Mouse (Mus musculus): Measurements from ENCODE around the gene Gm20388. TPM values are rescaled to one million over a fixed set of nuclear protein-coding genes. Genes with fewer than 3 reads are reported as not detected.

Gm20388 gene
- total RNA-seq, 2 experiments from 2014 or later: 6.8 to 7.8 TPM

- DNase-seq: no peak
- intact Hi-C loops (cut with DNase I): no loop called here
Measured at GRCm38 (mm10) chr8:122574264-122574663, 2663.6 kb downstream of the Gm20388 start.

GRCm38 (mm10) chr8:122574667-122575251, 2664.1 kb downstream of the Gm20388 start:
- intact Hi-C loops (cut with DNase I): no loop called here
- DNase-seq: no peak

GRCm38 (mm10) chr8:122575286-122575685, 2664.6 kb downstream of the Gm20388 start:
- no peak for DNase-seq
- intact Hi-C loops (cut with DNase I): no loop called here

GRCm38 (mm10) chr8:122575735-122576647, 2665.3 kb downstream of the Gm20388 start:
- DNase-seq: no peak
- intact Hi-C loops (cut with DNase I): no loop called here

GRCm38 (mm10) chr8:122576648-122577022, 2666.0 kb downstream of the Gm20388 start, which contains the start of gene Aprt:
TSS of gene Aprt (minus strand) at chr8:122576909.
- intact Hi-C loops (cut with DNase I): no loop called here
- peak; percentile 89 to 94 for DNase-seq

- intact Hi-C loops (cut with DNase I): no loop called here
- DNase-seq: no peak
Measured at GRCm38 (mm10) chr8:122577116-122577515, 2666.5 kb downstream of the Gm20388 start.

GRCm38 (mm10) chr8:122579196-122579595, 2668.6 kb downstream of the Gm20388 start:
- DNase-seq: no peak
- intact Hi-C loops (cut with DNase I): no loop called here

- intact Hi-C loops (cut with DNase I): no loop called here
- no peak for DNase-seq
Measured at GRCm38 (mm10) chr8:122580926-122581325, 2670.3 kb downstream of the Gm20388 start.

GRCm38 (mm10) chr8:122584981-122585380, 2674.3 kb downstream of the Gm20388 start:
- intact Hi-C loops (cut with DNase I): no loop called here
- no peak for DNase-seq

- intact Hi-C loops (cut with DNase I): no loop called here
- no peak for DNase-seq
Measured at GRCm38 (mm10) chr8:122585411-122585891, 2674.8 kb downstream of the Gm20388 start.

- intact Hi-C loops (cut with DNase I): no loop called here
- DNase-seq: no peak
Measured at GRCm38 (mm10) chr8:122586171-122586570, 2675.5 kb downstream of the Gm20388 start.

- no peak for DNase-seq
- intact Hi-C loops (cut with DNase I): no loop called here
Measured at GRCm38 (mm10) chr8:122586749-122587148, 2676.1 kb downstream of the Gm20388 start.

- DNase-seq: no peak
- intact Hi-C loops (cut with DNase I): loop anchor here (10.0 kb wide), 1 partner anchor 482 kb away; no protein-coding TSS in a partner anchor
Measured at GRCm38 (mm10) chr8:122593240-122593639, 2682.6 kb downstream of the Gm20388 start.

- no peak for DNase-seq
- intact Hi-C loops (cut with DNase I): loop anchor here (10.0 kb wide), 1 partner anchor 481 kb away; no protein-coding TSS in a partner anchor
Measured at GRCm38 (mm10) chr8:122593783-122594507, 2683.3 kb downstream of the Gm20388 start.

- no peak for DNase-seq
- intact Hi-C loops (cut with DNase I): loop anchor here (10.0 kb wide), 1 partner anchor 479 kb away; no protein-coding TSS in a partner anchor
Measured at GRCm38 (mm10) chr8:122596031-122596430, 2685.4 kb downstream of the Gm20388 start.

- intact Hi-C loops (cut with DNase I): no loop called here
- no peak for DNase-seq
Measured at GRCm38 (mm10) chr8:122600666-122601065, 2690.0 kb downstream of the Gm20388 start.

- DNase-seq: no peak
- intact Hi-C loops (cut with DNase I): no loop called here
Measured at GRCm38 (mm10) chr8:122604640-122605039, 2694.0 kb downstream of the Gm20388 start.

- no peak for DNase-seq
- intact Hi-C loops (cut with DNase I): no loop called here
Measured at GRCm38 (mm10) chr8:122605367-122605766, 2694.7 kb downstream of the Gm20388 start.

- intact Hi-C loops (cut with DNase I): no loop called here
- DNase-seq: no peak
Measured at GRCm38 (mm10) chr8:122606810-122607209, 2696.2 kb downstream of the Gm20388 start.

- intact Hi-C loops (cut with DNase I): no loop called here
- DNase-seq: no peak
Measured at GRCm38 (mm10) chr8:122610209-122610608, 2699.6 kb downstream of the Gm20388 start.
